Mouse (Mus musculus): ENCODE results near the gene Creb5. TPM values are rescaled to one million over a fixed set of nuclear protein-coding genes. Genes with fewer than 3 reads are reported as not detected.

Creb5 gene
- 0.30 and 1.4 TPM in 2 replicates for total RNA-seq (2015)
- 1.1 TPM in 1 of 2 replicates, not detected in the other for total RNA-seq (2017)

DNA sequence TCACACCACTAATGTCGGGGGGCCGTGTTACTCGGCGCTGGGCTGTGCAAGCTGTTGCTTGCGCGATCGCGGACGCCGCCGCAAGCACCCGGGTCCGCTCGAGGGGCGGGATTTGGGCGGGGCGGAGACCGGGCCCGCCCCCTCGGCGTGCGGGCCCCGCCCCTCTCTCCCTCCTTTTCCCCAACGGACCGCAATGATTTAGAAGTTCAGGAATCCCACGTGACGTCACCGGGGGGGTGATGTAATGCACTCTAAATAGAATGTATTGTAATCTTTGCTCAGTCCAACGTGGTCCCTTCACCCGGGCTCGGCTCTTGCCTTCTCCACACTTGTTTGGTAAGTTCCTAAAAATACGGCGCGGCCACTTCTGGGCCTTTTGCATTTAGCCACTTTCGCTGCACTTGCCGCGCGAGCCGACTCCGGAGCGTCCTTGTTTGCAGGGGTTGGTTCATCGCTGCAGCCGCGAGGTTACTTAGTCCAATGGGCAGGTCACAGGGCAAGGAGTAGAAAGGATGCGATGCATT lies at the start of gene Creb5:
Gene Creb5 (plus strand): TSS at position 233 of the 524 bp plus-strand sequence.
- peak; percentile 57 for ATAC-seq (replicated peaks; ENCODE audit: poor library complexity)

DNA sequence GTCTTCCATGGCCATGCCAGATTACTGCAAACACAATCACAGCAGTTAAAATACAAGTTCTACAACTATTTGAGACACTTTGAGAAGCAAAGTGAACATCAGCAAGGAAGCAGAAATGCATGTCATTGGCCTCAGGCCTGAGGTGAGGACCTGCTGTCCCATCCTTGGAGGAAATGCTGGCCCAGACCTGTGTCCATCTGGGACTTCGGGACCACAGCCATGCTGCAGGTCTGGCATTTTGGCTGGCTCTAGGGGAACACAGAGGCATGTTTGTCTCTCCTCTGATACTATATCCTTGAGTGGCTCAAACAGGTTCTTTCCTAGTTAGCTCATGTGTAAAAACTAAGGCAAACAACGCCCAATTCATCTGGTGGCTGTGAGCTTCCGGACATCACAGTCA lies 27.2 kb upstream of the Creb5 start:
- no peak for ATAC-seq (replicated peaks; ENCODE audit: poor library complexity)

DNA sequence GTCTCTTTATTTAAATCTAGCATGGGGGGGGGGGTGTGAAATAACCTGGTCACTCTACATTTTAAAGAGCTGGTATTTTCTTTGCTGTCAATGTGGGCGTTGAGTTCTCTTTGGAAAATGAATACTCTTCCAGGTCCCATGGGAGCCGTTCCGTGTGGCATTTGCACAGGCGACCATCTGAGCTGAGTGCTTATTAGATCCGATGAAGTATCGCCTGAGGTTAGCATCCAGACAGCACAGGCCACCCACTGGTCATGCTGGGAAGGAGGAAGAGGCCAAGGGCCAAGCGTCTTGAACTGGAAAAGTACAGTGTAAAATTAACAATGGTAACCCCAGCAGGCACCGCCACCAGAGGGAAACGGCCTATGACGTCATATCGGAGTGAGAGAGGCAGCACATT lies 24.7 kb upstream of the Creb5 start:
- no peak for ATAC-seq (replicated peaks; ENCODE audit: poor library complexity)

DNA sequence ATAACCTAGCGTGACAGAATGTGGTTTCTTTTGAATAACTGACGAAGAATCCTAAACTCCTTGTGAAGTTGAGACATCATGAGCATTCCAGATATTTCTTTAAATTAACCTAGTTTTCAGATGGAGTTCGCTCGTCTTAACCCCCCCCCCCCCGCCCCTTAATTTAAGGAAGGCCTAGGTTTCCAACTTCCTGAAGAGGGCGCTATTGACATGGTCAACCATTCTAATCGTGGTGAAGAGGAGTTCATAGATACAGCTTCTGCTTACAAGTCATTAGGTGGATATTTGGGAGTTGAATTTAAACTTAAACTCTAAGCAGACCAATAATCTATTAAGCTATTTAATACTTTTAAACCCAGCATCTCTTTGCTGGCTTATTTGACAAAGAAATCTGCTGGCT lies 20.0 kb upstream of the Creb5 start:
- no peak for ATAC-seq (replicated peaks; ENCODE audit: poor library complexity)

DNA sequence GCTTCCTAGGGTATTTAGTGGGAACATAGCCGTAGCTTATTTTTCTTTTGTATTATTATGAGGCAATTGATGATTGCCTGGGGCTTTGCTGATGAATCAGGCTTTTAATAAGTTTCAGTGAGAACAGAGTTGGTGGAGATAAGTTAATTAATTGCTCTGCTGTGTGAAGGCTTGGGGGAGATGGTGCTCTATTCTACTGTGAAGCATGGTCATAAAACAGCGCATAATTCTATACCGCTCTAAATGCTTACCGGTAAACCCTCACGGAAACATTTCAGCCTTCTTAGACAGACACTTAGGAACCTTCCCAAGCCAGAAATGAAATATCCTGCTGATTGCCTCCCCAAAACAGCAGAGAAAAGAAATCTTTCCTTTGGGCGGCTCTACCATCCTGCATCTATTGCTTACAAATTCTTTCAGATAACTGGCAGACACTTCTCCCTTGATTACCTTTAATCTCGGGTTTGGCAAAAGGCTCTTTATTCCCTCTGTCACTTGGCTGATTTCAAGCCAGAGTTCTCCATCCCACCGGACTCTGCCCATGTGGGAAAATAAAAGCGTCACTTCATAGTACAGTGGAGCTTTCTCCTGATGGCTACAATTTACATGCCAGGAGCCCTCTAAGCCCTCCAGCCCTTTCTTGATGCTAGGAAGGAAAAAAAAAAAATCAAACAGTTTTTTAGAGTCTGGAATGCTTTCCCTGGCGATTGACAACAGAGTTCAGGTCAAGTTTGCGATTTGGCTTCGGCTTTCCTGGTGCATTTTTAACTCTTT lies 19.2 kb upstream of the Creb5 start:
- no peak for ATAC-seq (replicated peaks; ENCODE audit: poor library complexity)

DNA sequence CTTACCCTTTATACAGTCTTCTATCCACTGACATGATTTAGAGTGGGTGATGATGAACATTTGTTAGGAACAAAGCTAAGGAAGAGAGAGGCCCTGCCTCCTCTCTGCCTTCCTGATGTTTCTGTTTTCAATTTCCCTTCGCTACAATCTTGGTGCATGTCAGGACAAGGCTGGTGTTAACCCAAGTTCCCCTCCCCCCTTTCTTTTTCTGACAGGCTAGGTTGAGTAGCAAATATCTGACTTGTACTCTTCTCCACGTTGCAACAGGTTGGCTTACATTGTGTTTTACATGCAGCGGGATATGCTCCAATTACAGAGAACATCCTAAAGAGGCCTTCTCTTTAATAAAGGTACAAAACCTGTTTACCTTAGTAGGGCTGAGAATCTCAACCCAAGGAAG lies 15.9 kb upstream of the Creb5 start:
- no peak for ATAC-seq (replicated peaks; ENCODE audit: poor library complexity)

DNA sequence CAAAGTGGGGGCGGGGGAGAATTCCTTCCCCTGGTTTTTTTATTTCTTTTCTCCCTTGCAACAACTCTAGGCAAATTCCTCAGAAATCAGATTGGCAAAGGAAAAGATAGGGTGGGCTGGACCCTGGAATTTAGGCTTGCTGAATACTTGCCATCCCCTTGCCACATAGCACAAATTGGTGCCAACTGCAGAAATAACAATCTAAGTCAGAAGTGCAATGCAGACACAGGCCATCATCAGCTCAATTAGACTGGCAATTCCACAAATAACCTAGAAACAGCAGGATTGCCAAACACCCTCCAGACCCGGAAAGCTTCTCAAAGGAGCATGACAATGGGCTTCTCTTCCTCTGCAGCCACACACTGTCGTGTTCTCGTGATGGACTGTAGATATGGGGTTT lies 15.4 kb upstream of the Creb5 start:
- ATAC-seq (replicated peaks; ENCODE audit: poor library complexity) = no peak

DNA sequence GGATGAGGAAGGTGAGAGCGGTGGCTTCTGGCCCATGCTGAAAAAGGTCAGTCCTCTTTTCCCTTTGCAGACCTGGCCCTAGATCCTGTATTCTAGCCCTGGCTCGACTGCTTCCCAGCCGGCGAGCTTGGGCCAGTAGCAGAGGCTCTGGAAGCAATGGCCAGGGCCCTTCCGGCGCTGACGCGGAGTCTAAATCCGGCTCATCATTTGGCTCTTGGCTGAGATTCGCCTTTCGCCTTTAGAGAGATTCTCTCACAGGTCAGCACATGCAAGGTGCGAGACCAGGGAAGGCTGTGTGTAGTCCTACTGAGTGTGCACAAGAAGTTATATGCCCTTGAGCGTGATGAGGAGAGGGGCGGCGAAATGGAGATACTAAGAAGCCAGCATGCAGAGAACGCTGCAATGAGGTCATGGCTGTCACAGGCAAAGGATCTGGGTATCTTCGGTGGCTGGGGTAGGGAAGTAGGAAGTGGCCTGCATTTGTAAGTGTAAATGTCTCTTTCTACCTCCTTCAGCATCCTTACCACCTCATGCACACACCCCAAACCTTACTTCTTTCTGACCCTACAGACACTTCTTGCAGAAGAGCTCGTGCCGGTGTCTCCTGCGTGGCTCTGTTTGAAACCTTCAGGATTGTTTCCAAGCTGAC lies 557 bp upstream of the Creb5 start:
- ATAC-seq (replicated peaks; ENCODE audit: poor library complexity) = peak; percentile 16; the same call in 1 of the 2 replicates

DNA sequence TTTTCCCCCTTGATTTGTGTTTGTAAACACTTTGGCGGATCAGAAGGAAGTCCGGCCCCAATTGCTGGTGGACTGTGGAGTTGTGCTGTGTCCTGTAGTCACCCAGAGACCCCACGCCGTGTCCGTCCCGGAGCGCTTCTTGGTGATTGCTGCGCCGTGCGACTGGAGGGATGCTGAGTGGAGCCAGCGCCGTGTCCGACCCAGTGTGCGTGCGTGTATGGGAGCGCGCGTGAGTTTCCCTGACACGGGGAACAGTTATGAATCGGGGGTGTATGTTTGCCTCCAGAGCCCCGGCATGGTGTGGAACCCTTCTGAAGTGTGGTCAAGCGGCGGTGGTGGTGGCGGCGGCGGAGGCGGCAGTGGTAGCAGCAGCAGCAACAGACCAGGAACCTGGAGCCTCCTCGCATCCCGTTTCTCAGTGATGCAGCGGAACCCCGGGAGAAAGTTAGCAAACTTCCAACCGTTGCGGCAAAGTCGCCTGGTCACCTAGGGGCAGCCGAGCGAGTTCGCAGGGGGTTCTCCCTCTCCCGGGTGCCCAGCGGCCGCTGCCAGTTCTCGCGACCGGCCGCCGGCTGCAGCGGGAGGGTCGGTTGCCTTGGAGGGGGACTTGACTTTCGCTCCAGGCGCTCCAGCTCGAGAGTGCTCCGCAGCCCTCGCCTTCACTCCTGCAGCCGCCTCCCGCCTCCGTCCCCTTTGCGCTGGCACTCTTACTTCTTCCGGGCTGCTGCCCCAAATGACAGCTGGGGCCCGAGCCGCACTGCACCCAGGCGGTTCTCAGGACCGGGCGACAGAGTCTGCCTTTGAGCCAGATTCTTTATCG lies 702 bp downstream of the Creb5 start:
- peak; percentile 25; the same call in 1 of the 2 replicates for ATAC-seq (replicated peaks; ENCODE audit: poor library complexity)

DNA sequence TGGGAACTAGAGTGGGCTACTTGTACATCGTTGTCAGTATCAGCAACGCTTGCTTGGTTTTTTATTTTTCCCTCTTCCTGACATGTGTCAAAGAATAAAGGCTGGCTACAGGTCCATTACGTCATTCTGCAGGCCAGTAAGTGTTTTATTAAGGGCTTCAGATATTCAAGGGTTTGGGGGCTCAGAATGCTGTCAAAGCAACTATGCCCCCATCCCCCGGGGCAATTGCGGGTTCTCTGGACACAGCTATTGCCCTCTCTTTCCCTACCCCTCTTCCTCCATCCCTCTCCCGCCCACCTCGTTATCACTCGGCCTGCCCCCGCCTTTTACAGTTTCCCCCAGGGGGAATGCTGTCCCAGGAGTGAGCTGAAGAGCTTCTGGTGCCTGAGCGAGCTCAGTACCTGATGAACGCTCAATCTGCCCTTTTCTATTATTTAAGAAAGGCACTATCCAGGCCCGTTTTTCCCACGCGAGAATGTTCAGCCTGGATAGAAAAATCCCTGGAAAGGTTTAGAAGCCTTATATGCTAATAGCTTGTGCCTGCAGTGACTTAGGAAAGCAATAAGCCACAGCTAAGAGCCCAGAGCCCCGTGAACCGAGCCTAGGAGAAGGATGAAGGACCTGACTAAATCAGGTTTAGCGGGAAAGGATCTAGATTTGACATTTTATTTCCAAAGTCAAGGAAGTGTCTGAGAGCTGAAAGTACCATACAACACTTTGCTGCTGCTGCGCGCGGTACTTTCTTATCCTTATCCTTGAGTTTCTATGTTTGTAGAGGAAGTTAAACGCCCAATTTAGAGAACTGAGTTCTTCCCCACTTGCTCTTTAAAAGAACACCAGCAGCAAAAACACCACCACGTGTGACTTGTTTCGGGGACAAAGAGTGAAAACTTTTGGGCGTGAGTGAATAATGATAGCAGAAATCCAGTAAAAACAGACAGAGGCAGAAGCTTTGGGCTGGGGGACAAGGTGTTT lies 1.8 kb downstream of the Creb5 start:
- no peak for ATAC-seq (replicated peaks; ENCODE audit: poor library complexity)

DNA sequence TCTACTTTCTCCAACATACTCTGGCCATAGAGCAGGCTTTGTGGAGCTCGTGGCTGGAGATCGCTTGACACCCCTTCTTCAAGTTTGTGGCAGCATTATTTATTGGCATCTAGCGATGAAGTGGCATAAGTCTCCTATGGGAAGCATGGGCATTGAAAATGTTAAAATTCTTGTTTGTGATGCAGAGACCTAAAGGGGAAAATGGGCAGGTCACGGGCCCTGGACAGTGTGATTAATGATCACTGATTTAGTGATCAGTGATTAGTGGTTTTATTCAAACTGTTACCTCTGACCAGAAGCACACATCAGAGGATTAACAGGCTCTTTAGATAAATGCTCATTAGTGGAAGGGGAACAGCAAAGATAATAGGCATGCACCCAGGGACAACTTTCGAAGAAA lies 2.6 kb downstream of the Creb5 start:
- ATAC-seq (replicated peaks; ENCODE audit: poor library complexity) = no peak

DNA sequence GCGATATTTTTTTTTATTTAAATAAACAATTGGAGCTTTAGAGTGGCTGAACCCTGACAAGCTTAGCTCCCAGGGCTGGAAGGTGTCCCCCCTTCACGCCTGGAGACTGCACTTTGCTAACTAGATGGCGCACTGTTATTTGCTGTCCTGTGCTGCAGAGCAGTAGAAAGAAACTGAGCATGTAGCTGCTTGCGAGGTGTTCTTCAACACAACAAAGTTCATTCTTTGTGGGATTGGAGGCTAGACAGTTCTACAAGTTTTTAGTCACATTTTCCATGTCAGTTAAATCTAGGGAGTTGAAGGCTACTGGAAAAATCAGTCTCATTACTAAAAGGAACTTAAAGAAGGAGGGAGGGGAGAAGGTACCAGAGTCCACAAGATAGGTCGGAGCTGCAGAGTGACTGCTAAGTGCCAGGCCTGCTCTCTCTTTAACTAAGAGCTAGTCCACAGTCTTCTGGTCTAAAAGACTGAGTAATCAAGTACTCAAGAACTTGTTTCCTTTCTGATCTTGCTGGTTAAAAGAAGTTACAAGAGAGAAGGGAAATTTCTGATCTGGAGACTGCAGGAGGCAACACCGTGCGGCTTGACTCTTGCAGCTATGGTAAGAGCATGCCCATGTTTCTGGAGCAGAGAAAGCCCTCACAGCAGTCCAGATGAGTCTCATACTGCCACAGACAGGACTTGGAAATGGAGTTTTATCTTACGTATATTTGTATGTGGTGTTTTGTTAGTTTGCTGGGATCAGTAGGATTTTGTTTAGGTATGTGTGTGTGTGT lies 3.3 kb downstream of the Creb5 start:
- no peak for ATAC-seq (replicated peaks; ENCODE audit: poor library complexity)

DNA sequence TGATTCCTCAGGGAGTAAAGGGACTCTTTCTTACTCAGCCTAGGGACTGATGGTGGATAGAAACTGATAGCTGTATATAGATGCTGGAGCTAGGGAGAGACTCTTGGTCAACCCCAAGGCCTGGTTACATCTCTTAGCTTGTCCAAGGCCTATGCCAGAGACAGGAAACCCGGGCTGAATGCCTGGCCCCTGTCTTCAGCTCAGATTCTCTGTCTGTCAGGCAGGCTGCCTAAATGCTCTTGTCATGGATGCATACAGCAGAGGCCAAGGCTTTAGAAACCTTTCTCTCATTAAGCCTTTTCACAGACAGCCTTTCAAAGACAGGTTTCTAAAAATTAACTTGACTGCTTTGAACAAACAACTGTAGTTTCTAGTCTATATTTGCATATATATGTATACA lies 5.9 kb downstream of the Creb5 start:
- ATAC-seq (replicated peaks; ENCODE audit: poor library complexity) = no peak

DNA sequence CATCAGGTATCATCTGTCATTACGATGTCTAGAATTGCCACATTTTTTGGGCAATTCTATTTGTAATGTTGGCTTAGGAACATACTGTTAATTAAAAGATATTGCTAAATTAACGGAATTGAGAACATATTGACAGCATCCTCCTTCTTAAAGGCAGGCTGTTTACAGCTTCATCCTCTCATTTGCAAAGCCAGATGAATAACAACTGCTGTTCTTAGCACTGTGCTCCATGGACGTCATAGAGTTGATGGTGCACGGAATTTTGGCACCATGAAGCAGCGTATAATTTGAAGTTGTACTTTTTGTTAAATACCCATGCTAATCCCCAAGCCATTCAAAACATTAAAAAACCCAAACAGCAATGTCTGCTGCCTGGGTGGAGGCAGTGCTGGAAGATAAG lies 10.8 kb downstream of the Creb5 start:
- no peak for ATAC-seq (replicated peaks; ENCODE audit: poor library complexity)

DNA sequence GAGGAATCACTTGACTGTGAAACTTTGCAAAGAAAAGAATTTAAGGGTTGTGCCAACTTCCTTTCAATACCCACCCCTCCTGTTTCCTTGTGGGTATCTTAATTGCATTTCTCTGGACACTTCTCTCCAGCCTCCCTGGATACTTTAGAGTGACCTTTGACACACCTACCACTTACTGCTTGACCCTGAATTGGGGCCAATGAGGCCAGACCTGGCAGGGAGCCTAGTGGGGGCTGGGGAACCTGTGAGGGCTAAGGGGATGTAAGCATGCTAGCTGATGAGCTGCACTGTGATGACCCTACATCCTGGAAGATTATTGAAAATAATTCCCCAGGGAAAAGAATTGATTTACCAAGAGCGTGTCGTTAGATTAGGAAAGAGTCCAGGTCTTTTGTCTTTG lies 17.1 kb downstream of the Creb5 start:
- no peak for ATAC-seq (replicated peaks; ENCODE audit: poor library complexity)

DNA sequence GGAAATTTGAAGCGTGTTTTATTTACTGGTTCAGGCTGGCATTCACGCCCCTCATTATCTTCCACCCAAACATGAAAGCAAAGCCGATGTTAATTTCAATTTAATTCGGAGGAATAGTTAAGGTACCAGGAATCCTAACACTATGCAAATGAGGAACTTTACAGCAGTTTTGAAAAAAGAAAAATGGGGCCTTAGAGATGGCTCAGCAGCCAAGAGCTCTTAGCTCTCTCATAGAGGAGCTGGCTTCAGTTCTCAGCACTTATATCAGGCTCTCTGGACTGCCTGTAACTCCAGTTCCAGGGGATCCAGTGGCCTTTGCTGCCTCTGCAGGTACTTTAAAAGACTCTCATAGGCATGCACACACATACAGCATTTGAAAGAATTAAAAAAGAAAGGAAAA lies 19.1 kb downstream of the Creb5 start:
- ATAC-seq (replicated peaks; ENCODE audit: poor library complexity) = no peak

DNA sequence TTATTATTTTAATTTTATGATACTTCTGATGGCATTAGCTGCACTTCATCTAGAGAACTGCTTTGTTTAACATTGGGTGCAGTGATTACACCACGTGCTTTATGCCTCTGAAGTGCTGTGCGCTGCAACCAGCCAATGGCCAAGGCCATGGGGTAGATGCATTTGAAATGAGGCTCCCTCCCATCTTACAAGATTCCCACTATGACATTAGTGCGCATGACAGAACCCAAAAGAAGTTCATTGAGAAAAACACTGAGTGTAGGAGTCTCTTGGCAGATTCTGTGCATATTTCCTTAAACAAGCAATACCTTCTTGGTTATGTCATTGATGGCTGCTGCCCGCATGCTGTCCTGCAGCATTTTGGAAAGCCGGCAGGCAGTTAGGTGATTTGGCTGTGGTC lies 19.6 kb downstream of the Creb5 start:
- no peak for ATAC-seq (replicated peaks; ENCODE audit: poor library complexity)

DNA sequence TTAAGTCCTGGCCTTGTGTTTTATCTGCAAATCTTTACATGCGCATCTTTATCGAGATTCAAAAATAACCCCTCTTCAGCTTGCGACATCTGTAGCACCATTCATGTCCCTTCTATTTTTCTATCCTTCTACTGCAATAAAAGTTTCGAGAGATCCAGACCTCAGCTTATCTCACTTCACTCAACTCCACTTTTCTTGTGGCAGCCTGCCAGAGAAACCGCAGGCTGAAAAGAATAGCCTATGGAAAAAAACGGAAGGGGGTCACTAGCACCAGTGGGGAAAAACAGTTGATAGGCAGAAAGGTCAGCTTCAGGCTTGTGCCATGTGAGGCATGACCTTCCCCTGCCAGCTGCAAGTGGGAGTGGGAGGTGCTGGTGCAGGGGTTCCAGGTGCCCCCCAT lies 21.6 kb downstream of the Creb5 start:
- ATAC-seq (replicated peaks; ENCODE audit: poor library complexity) = peak; percentile 57

DNA sequence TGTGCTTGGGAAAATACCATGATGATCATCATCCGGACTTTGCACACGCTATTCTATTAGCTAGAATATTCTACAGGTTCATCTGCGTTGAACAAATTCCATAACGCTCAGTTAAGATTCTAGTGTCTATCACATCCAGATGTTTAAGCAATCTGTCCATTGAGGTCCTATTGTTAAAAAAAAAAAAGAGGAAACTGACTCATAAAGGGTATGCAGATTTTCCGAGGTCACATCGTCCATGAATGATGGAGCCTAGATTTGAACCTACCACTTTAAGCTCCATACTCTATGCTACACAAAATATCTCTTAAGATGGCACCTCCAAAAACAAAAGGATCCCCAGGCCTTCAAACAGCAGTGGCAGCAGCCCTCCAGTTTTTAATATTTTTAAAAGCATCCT lies 26.5 kb downstream of the Creb5 start:
- no peak for ATAC-seq (replicated peaks; ENCODE audit: poor library complexity)

DNA sequence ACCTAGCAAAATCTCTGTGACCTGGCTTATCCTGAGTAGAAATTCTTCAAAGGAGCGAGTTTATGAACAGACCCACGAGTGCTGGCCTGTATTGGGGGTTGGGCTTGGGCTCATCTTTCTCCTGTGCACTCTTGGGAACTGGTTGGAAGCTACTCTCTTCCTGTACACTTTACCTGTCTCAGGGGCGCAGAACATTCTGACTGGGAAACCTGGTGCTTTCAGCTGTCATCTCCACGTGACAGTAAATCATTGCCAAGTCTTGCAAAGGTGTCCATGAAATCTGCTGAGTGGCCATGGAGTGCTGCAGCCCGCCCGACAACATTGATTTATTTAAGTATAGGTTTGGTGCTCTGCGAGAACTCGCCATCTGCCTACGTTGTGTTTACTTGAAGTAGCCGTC lies 27.1 kb downstream of the Creb5 start:
- no peak for ATAC-seq (replicated peaks; ENCODE audit: poor library complexity)
